Mouse (Mus musculus): ENCODE results near the gene Dcaf12l1. TPM values are rescaled to one million over a fixed set of nuclear protein-coding genes. Genes with fewer than 3 reads are reported as not detected.
"Not testable (repeated sequence)": the region's sequence is repeated elsewhere in the genome, so short reads cannot be mapped to it uniquely, and the experiment has no call there.

Gene Dcaf12l1
- polyA plus RNA-seq (2015; fragmentation: Nextera tagmentation; extraction: Ambion mirVana): 15.5 and 16.8 TPM in 2 replicates

GRCm38 (mm10) chrX:44789761-44790411 lies at the start of gene Dcaf12l1:
Gene Dcaf12l1 (minus strand): TSS chrX:44790197.
- WGBS: 18% methylated on average over 47 of the region's 47 CpGs
- peak within 1 kb of the TSS; percentile 78 for H3K9ac ChIP-seq (ENCODE audit: low read depth, low read length)
- peak; percentile 96 for ATAC-seq

GRCm38 (mm10) chrX:44809356-44809755 lies 19.4 kb upstream of the Dcaf12l1 start:
- H3K36me3 ChIP-seq (ENCODE audit: control insufficient read depth, insufficient read depth, low read length); H3K4me3 ChIP-seq (ENCODE audit: low read depth, low read length); H3K9ac ChIP-seq (ENCODE audit: low read depth, low read length); ATAC-seq; H3K27me3 ChIP-seq (ENCODE audit: control insufficient read depth, insufficient read depth, low read depth, low read length); H3K27ac ChIP-seq (ENCODE audit: low read length); H3K9me3 ChIP-seq (replicated peaks; ENCODE audit: control insufficient read depth, low read length, poor library complexity, severe bottlenecking); H3K4me1 ChIP-seq (ENCODE audit: control insufficient read depth, insufficient read depth, low read length); H3K4me2 ChIP-seq (ENCODE audit: low read length): not testable (repeated sequence)
- WGBS: 57% methylated on average over 1 of the region's 1 CpGs

More at GRCm38 (mm10) chrX:44789761-44790411, at the start of gene Dcaf12l1:
- Histone ChIP-seq H3K4me1 (ENCODE audit: control insufficient read depth, insufficient read depth, low read length) (no peaks in the 10 kb centered on the region; the same call in 1 of the 2 replicates), H3K4me2 (ENCODE audit: low read length) (peak within 1 kb of the TSS; percentile 68), H3K27ac (ENCODE audit: low read length) (peak within 1 kb of the TSS; percentile 72), H3K4me3 (ENCODE audit: low read depth, low read length) (peak within 1 kb of the TSS; percentile 59), H3K27me3 (ENCODE audit: control insufficient read depth, insufficient read depth, low read depth, low read length) (no peaks in the 10 kb centered on the region), H3K9me3 (replicated peaks; ENCODE audit: control insufficient read depth, low read length, poor library complexity, severe bottlenecking) (no peaks in the 10 kb centered on the region), H3K36me3 (ENCODE audit: control insufficient read depth, insufficient read depth, low read length) (no peaks in the 10 kb centered on the region)

- H3K4me3 ChIP-seq (ENCODE audit: low read depth, low read length): peak overlapping the region; percentile 59
- peak overlapping the region; percentile 72 for H3K27ac ChIP-seq (ENCODE audit: low read length)
- no peaks in the 10 kb centered on the region for H3K9me3 ChIP-seq (replicated peaks; ENCODE audit: control insufficient read depth, low read length, poor library complexity, severe bottlenecking)
- 39% methylated on average over 36 of the region's 36 CpGs for WGBS
- H3K9ac ChIP-seq (ENCODE audit: low read depth, low read length): peak overlapping the region; percentile 78
- peak overlapping the region; percentile 68 for H3K4me2 ChIP-seq (ENCODE audit: low read length)
- peak; percentile 82 for ATAC-seq
- H3K4me1 ChIP-seq (ENCODE audit: control insufficient read depth, insufficient read depth, low read length): no peaks in the 10 kb centered on the region; the same call in 1 of the 2 replicates
- H3K36me3 ChIP-seq (ENCODE audit: control insufficient read depth, insufficient read depth, low read length): no peaks in the 10 kb centered on the region
- no peaks in the 10 kb centered on the region for H3K27me3 ChIP-seq (ENCODE audit: control insufficient read depth, insufficient read depth, low read depth, low read length)
Measured at GRCm38 (mm10) chrX:44789036-44789760, 799 bp downstream of the Dcaf12l1 start.

Data from midbrain, embryonic 16.5 days (tissue).